Mouse (Mus musculus) adrenal gland, adult (tissue): ENCODE measurements at regions not wholly inside any gene's neighbourhood (a gene's known extent, or its start where the extent isn't known, plus 50 kb on each side); places are given as distances from the start of the nearest gene placed in this dataset.

Experiments
- DNase-seq, 2 experiments: peaks; one replicate each; pipeline ENCODE4 v3.0.0; 2022 to 2023; ENCODE audit warnings: low spot score in 1 of 2; ENCODE audit not compliant: inconsistent age in 2 of 2

- DNase-seq = no peak
Observed at GRCm38 (mm10) chr14:33789556-33789955, 133.8 kb upstream of the Gdf10 start.

- DNase-seq = no peak
Observed at GRCm38 (mm10) chr14:33794262-33794661, 129.1 kb upstream of the Gdf10 start.

GRCm38 (mm10) chr14:33797551-33798303 lies 125.7 kb upstream of the Gdf10 start:
- no peak for DNase-seq

DNA sequence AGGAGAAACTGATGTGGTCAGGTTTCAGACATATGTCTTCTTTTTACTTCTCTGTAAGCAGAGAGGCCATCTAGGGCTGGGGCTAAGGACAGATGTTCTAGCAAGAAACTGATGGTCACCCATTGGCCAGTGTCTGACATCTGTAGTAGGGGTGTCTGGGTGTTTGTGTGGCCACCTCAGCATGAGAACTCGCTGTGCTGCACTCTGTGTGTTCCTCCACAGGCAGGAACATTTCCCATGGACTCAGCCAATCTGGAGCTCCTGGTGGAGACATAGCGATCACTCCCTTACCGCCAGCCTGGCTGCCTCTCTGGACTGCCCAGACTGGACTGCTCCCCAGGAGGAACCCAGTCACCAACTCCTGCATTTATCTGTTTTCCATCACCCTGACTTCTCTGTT lies 119.1 kb upstream of the Gdf10 start:
- DNase-seq = no peak

- DNase-seq = no peak
Observed at GRCm38 (mm10) chr14:33804721-33805120, 118.7 kb upstream of the Gdf10 start.

DNA sequence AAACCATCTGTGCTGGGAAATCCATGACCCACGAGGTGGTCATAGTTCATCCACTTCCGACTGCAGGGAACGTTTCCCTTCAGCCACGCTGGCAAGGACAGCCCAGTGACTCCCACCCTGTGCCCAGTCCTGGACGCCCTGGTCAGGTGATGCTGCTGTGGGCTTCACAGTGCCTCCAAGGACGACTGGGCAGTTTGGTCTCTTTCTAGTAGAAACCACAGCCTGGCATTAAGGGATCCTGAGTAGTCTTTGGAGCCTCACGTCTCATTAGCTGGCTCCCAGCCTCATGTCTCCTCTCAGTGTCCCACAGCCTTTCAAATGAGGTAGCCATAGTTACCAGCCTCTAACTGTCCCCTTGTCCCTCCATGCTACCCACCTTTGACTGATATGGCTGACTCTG lies 116.2 kb upstream of the Gdf10 start:
- DNase-seq = no peak

- peak; percentile 45 to 66 for DNase-seq
Observed at GRCm38 (mm10) chr14:33808593-33809265, 114.7 kb upstream of the Gdf10 start.

DNA sequence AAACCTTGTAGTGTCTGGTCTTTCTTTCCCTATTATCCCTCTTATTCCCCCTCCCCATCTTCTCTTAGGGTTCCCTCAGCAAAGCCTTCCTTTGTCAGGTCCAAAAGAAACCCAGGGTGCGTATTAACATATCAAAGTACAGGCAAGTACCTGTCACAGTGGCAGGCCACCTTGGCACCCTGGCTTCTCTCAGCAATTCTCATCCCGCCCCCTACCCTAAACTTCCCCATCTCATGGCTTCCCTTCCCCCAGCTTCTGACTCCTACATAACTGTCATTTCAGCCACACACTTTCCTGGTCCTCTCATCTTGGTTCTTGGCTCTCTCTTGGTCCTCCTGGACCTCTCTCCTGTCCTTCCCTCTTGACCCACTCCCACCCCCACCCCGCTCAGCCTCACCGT lies 112.8 kb upstream of the Gdf10 start:
- DNase-seq = no peak

GRCm38 (mm10) chr14:33811241-33811640 lies 112.1 kb upstream of the Gdf10 start:
- no peak for DNase-seq

DNA sequence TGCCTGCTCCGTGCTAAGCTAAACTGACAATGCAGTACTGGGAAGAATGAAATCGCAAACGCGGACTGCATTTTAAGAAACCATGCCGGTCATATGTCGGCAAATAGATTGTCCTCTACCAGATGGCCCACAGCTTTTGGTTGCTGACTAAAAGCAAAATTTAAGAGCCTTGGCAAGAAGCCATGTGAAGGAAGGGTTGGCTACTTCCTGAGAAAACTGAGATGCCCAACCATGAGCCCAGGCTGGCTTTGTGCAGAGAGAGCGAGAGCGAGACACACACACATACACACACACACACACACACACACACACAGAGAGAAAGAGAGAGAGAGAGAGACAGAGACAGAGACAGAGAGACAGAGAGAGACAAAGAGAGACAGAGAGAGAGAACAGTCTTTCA lies 111.1 kb upstream of the Gdf10 start:
- DNase-seq = no peak

- DNase-seq = no peak
Observed at GRCm38 (mm10) chr14:33812772-33813171, 110.6 kb upstream of the Gdf10 start.

GRCm38 (mm10) chr14:33813274-33813673 lies 110.1 kb upstream of the Gdf10 start:
- no peak for DNase-seq

GRCm38 (mm10) chr14:33814107-33814506 lies 109.3 kb upstream of the Gdf10 start:
- no peak for DNase-seq

DNA sequence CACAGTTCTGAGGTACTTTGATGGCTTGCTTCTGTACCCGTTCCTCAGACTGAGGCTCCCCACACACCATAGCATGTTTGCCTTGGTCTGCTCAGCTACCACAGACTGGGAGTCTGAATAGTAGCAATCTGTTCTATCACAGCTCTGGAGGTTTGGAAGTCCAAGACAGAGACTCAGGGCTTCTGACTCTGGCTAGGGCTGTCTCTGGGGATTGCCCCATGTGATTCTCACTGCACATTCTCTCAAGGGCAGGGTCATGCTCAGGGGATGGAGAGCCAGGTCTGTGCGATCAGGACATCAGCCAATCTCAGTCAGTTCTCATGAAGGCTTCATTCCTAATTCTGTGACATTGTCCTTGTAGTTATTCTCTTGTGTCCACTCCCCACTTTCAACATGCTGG lies 108.8 kb upstream of the Gdf10 start:
- no peak for DNase-seq

DNA sequence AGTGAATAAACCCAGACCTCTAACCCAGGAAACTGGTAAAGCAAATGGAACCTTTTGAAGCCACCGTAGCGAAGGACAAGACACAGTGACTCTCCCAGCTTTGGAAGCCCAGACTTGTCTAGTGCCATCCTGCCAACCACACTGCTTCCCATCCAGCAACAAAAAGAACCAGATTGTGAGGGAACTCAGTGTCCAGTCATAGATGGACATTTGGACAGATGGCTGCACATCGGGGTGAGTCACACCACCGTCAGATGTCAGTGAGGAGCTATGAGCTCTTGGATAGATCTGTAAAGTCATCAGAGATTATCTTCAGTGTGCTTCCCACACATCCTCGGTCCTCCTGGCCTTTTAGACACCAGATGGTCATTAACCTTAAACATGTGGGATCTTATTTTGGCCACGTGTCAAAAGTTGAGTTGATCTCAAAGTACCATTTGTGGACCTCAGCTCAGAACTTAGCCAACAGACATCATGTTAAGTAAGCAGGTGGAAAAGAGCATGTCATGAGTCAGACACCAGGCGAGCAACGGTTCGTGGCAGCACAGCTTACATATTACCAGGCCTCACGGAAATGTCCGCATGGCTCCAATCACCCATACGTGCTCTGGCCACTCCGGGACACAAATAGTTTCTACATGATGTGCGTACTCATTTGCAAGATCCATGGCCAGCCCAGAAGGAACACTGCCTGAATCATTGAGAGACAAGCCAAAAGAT lies 102.7 kb upstream of the Gdf10 start:
- DNase-seq = peak in 1 of 2 experiments; percentile 45

DNA sequence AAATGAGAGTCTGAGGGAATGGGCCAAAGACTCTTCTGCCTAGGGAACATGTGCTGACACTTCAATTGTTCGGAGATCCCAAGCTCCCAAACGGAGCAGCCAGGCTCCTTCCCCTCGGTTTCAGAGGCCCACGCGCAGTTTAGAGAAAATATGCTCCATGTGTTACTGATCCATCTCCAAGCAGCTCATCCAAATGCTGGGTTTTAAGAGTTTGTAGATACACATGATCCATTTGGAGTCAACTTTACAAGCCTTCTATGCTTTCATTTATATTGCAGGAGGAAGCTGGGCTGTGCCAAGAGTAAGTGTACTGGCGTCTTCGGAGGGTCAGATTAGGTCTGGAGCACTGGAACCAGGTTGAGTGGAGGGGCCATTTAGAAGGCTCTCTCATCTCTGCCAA lies 102.0 kb upstream of the Gdf10 start:
- DNase-seq = no peak

DNA sequence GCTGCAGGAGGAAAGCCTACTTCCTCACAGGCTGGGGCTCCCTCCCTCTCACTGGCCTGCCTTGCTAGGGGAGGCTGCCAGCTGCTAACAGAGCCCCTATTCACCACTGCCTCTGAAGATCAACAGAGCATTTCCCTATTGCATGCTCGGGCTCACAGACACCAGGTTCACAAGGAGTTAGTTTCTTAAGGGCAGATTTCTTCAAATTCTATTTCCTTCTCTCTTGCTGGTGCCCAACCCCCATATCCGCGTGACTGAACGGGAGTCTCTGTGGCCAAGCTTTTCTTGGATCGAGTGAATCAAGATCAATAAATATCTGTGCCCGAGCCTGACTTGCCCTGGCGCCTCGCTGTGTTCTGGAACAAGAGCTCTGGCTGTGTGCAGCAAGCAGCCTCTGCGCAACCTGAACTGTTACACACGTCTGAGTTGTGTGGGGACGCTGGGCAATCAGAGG lies 98.9 kb upstream of the Gdf10 start:
- no peak for DNase-seq

GRCm38 (mm10) chr14:33826003-33826644 lies 97.3 kb upstream of the Gdf10 start:
- no peak for DNase-seq

- peak; percentile 22 to 79 for DNase-seq
Observed at GRCm38 (mm10) chr14:33832650-33833319, 90.6 kb upstream of the Gdf10 start.

- no peak for DNase-seq
Observed at GRCm38 (mm10) chr14:33836341-33836740, 87.0 kb upstream of the Gdf10 start.

- no peak for DNase-seq
Observed at GRCm38 (mm10) chr14:33841821-33842220, 81.6 kb upstream of the Gdf10 start.
